Mouse (Mus musculus) limb, embryonic 11.5 days (tissue): Measurements from ENCODE around the gene Dmwd. TPM values are rescaled to one million over a fixed set of nuclear protein-coding genes. Genes with fewer than 3 reads are reported as not detected.
"Not testable (repeated sequence)": the region's sequence is repeated elsewhere in the genome, so short reads cannot be mapped to it uniquely, and the experiment has no call there.

ENCODE experiments used
- ATAC-seq: fragments of 200-750 bp; cut with Nextera tagmentation; 2 replicates; pipeline ENCODE4 v1.8.0; 2017; ENCODE audit warnings: low read depth; ENCODE audit not compliant: insufficient number of reproducible peaks, low FRiP score, low TSS enrichment
- DNase-seq: peaks from one replicate; pipeline ENCODE4 v3.0.0-alpha.2; 2015; ENCODE audit warnings: low spot score
- H3K27ac ChIP-seq: fragments of 300-500 bp; sonication (generic); replicated peaks from 2 replicates; pipeline ENCODE4 v1.5.1; 2014; ENCODE audit warnings: low read depth, mild to moderate bottlenecking, low read length
- H3K27me3 ChIP-seq: fragments of 300-500 bp; sonication (generic); 2 replicates; pipeline ENCODE4 v1.6.1; 2014; ENCODE audit warnings: mild to moderate bottlenecking, low read length, mixed read lengths; ENCODE audit not compliant: control insufficient read depth, insufficient read depth
- H3K36me3 ChIP-seq: fragments of 300-500 bp; sonication (generic); 2 replicates; pipeline ENCODE4 v1.6.1; 2014; ENCODE audit warnings: mild to moderate bottlenecking, low read length, moderate library complexity, mixed read lengths; ENCODE audit not compliant: control insufficient read depth, insufficient read depth
- H3K4me1 ChIP-seq: fragments of 300-500 bp; sonication (generic); 2 replicates; pipeline ENCODE4 v1.6.1; 2014; ENCODE audit warnings: low read length, mixed read lengths; ENCODE audit not compliant: control insufficient read depth, insufficient read depth
- H3K4me2 ChIP-seq: fragments of 300-500 bp; sonication (generic); 2 replicates; pipeline ENCODE4 v1.6.1; 2014; ENCODE audit warnings: low read depth, mild to moderate bottlenecking, moderate library complexity; ENCODE audit not compliant: severe bottlenecking
- H3K4me3 ChIP-seq: fragments of 300-500 bp; sonication (generic); 2 replicates; pipeline ENCODE4 v1.5.1; 2014; ENCODE audit warnings: low read depth, low read length
- H3K9ac ChIP-seq: fragments of 300-500 bp; sonication (generic); 2 replicates; pipeline ENCODE4 v1.6.1; 2014; ENCODE audit warnings: mild to moderate bottlenecking, low read length
- H3K9me3 ChIP-seq: fragments of 300-500 bp; sonication (generic); 2 replicates; pipeline ENCODE4 v1.6.1; 2016; ENCODE audit warnings: low read length; ENCODE audit not compliant: control insufficient read depth
- WGBS: fragments of 180-500 bp; shearing (Covaris S2); extraction: QIAGEN DNeasy Blood & Tissue Kit; methylation state at CpG from one replicate; pipeline ENCODE4 v1.1.7; 2014; 5-methylcytosine and 5-hydroxymethylcytosine counted together
- polyA plus RNA-seq: library from polyadenylated mRNA; unstranded; fragments of >200 nt; fragmentation: Nextera tagmentation; extraction: Ambion mirVana; gene quantifications from 2 replicates; pipeline ENCODE4 v1.2.1, GENCODE M21; 2014

The Dmwd gene
- polyA plus RNA-seq, 1 experiment from 2014 or later: 18.8 TPM

DNA sequence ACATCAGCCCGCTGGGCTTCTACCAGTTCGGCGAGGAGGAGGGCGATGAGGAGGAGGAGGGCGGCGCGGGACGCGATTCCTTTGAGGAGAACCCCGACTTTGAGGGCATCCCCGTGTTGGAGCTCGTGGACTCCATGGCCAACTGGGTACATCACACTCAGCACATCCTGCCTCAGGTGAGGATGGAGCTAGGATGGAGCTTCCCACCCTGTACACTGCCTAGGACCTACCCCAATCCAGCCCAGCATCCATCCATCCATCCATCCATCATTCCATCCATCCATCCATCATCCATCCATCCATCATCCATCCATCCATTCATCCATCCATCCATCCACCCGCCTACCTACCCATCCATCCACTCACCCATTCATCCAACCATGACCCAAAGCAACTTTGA, 10.1 kb upstream of the Dmwd start:
- no peak for ATAC-seq
- no peak overlapping the region for H3K27ac ChIP-seq
- H3K9me3 ChIP-seq: peaks cover 5% of the 10 kb centered on the region
- H3K27me3 ChIP-seq: peaks cover 36% of the 10 kb centered on the region
- DNase-seq: no peak
- no peaks in the 10 kb centered on the region for H3K4me1 ChIP-seq
- 48% methylated on average over 13 of the region's 13 CpGs for WGBS
- peak overlapping the region; percentile 14; the same call in 1 of the 2 replicates for H3K4me3 ChIP-seq
- H3K36me3 ChIP-seq: no peaks in the 10 kb centered on the region
- H3K9ac ChIP-seq: no peak overlapping the region
- H3K4me2 ChIP-seq: 0 out of 2 replicates have a peak overlapping the region, but pooled peaks have one; percentile 12

DNA sequence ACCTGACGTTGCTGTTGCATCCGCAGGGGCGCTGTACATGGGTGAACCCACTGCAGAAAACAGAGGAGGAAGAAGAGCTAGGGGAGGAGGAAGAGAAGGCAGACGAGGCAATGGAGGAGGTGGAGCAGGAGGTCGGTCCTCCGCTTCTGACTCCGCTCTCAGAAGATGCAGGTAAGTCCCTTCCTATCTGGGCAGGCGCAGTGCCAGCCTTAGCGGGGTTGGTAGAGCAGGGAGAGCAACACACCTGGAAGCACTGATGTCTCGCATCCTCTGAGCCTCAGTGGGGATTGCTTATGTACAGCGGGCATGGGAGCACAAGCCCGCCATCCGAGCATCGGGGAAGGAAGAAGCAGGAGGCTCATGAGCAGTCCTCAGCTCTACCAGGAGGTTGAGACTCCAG, 9.0 kb upstream of the Dmwd start:
- no peak overlapping the region for H3K9ac ChIP-seq
- no peaks in the 10 kb centered on the region for H3K36me3 ChIP-seq
- peaks cover 36% of the 10 kb centered on the region for H3K27me3 ChIP-seq
- no peaks in the 10 kb centered on the region for H3K4me1 ChIP-seq
- H3K9me3 ChIP-seq: peaks cover 5% of the 10 kb centered on the region
- H3K4me2 ChIP-seq: no peak overlapping the region
- ATAC-seq (no peak), DNase-seq (no peak)
- WGBS: 42% methylated on average over 14 of the region's 14 CpGs
- no peak overlapping the region for H3K4me3 ChIP-seq
- H3K27ac ChIP-seq: no peak overlapping the region

- no peak overlapping the region for H3K9ac ChIP-seq
- H3K27ac ChIP-seq: no peak overlapping the region
- WGBS: 61% methylated on average over 13 of the region's 14 CpGs
- H3K4me3 ChIP-seq: no peak overlapping the region
- peaks cover 36% of the 10 kb centered on the region for H3K27me3 ChIP-seq
- DNase-seq (no peak), ATAC-seq (no peak)
- no peaks in the 10 kb centered on the region for H3K4me1 ChIP-seq
- peaks cover 5% of the 10 kb centered on the region for H3K9me3 ChIP-seq
- no peaks in the 10 kb centered on the region for H3K36me3 ChIP-seq
- no peak overlapping the region for H3K4me2 ChIP-seq
Measured at GRCm38 (mm10) chr7:19067935-19068334, 8.1 kb upstream of the Dmwd start.

- peaks cover 36% of the 10 kb centered on the region for H3K27me3 ChIP-seq
- H3K4me3 ChIP-seq: no peak overlapping the region
- no peaks in the 10 kb centered on the region for H3K36me3 ChIP-seq
- H3K4me2 ChIP-seq: no peak overlapping the region
- H3K27ac ChIP-seq: no peak overlapping the region
- peaks cover 5% of the 10 kb centered on the region for H3K9me3 ChIP-seq
- H3K9ac ChIP-seq: no peak overlapping the region
- 11% methylated on average over 2 of the region's 2 CpGs for WGBS
- ATAC-seq (no peak), DNase-seq (peak; percentile 88)
- H3K4me1 ChIP-seq: no peaks in the 10 kb centered on the region
Measured at GRCm38 (mm10) chr7:19068707-19069106, 7.3 kb upstream of the Dmwd start.

GRCm38 (mm10) chr7:19069500-19069899, 6.5 kb upstream of the Dmwd start:
- no peak overlapping the region for H3K27ac ChIP-seq
- H3K4me2 ChIP-seq: no peak overlapping the region
- H3K9ac ChIP-seq: no peak overlapping the region
- ATAC-seq (no peak), DNase-seq (no peak)
- H3K4me3 ChIP-seq: no peak overlapping the region
- H3K27me3 ChIP-seq: peaks cover 31% of the 10 kb centered on the region
- H3K36me3 ChIP-seq: no peaks in the 10 kb centered on the region
- H3K9me3 ChIP-seq: peaks cover 5% of the 10 kb centered on the region
- 46% methylated on average over 3 of the region's 3 CpGs for WGBS
- no peaks in the 10 kb centered on the region for H3K4me1 ChIP-seq

DNA sequence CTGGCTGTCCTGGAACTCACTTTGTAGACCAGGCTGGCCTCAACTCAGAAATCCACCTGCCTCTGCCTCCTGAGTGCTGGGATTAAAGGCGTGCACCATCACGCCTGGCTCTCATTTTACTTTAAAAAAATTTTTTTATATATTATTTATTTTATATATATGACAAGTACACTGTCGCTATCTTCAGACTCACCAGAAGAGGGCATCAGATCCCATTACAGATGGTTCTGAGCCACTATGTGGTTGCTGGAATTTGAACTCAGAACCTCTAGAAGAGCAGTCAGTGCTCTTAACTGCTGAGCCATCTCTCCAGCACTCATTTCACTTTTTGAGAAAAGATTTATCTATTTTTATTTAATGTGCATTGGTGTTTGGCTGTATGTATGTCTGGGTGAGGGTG, 5.0 kb upstream of the Dmwd start:
- peaks cover 15% of the 10 kb centered on the region for H3K27me3 ChIP-seq

DNA sequence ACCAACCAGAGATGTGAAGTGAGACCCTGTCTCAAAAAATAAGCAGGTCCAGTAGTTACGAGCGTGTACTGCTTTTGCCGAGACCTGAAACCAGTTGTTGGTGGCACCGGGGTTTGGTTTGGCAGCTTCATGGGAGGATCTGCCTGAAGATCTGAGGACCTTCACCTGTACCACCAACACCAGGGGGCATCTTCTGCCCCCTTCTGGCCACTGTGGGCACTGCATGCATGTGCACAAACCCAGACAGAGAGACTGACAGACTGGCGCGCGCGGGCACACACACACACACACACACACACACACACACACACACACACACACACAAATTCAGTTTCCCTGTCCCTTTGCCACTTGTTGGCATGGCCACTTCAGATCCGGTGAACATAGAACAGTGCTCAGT, 2.5 kb upstream of the Dmwd start:
- no peaks in the 10 kb centered on the region for H3K27me3 ChIP-seq
- no peak overlapping the region for H3K4me2 ChIP-seq
- peaks cover 5% of the 10 kb centered on the region; the same call in 1 of the 2 replicates for H3K36me3 ChIP-seq
- ATAC-seq (no peak), DNase-seq (no peak)
- H3K4me1 ChIP-seq: peaks cover 13% of the 10 kb centered on the region
- no peak overlapping the region for H3K27ac ChIP-seq
- H3K4me3 ChIP-seq: no peak overlapping the region
- H3K9me3 ChIP-seq: no peaks in the 10 kb centered on the region
- no peak overlapping the region for H3K9ac ChIP-seq
- 81% methylated on average over 9 of the region's 9 CpGs for WGBS

More for the DNA sequence above, 5.0 kb upstream of the Dmwd start:
- H3K4me3 ChIP-seq, DNase-seq, H3K27ac ChIP-seq, ATAC-seq, H3K36me3 ChIP-seq, H3K9ac ChIP-seq, H3K9me3 ChIP-seq, H3K4me2 ChIP-seq, H3K4me1 ChIP-seq: not testable (repeated sequence)
- WGBS: 53% methylated on average over 3 of the region's 3 CpGs

DNA sequence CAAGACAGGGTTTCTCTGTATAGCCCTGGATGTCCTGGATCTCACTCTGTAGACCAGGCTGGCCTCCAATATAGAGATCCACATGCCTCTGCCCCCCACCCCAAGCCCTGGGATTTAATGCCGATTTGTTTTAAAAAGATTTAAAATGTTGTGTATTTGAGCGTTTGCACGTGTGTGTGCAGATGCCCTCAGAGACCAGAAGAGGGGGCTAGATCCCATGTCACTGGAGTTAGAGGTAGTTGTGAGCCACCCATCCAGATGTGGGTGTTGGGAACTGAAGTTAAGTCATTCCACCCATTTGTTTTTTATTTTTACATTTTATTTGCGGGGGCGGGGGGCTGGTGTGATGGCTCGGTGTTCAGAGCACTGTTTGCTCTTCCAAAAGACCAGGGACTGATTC, 1.5 kb upstream of the Dmwd start:
- 92% methylated on average over 6 of the region's 6 CpGs for WGBS
- peaks cover 13% of the 10 kb centered on the region for H3K4me1 ChIP-seq
- no peaks in the 10 kb centered on the region for H3K9me3 ChIP-seq
- no peaks in the 10 kb centered on the region for H3K27me3 ChIP-seq
- peaks cover 8% of the 10 kb centered on the region for H3K36me3 ChIP-seq
- H3K9ac ChIP-seq: no peak overlapping the region
- H3K4me3 ChIP-seq: no peak overlapping the region
- DNase-seq (no peak), ATAC-seq (no peak)
- no peak overlapping the region for H3K4me2 ChIP-seq
- H3K27ac ChIP-seq: no peak overlapping the region

GRCm38 (mm10) chr7:19075231-19075630, 796 bp upstream of the Dmwd start:
- H3K36me3 ChIP-seq: peaks cover 14% of the 10 kb centered on the region
- no peak overlapping the region for H3K9ac ChIP-seq
- ATAC-seq (no peak; the same call in 1 of the 2 replicates), DNase-seq (no peak)
- H3K27me3 ChIP-seq: no peaks in the 10 kb centered on the region
- peaks cover 13% of the 10 kb centered on the region for H3K4me1 ChIP-seq
- H3K27ac ChIP-seq: no peak overlapping the region
- no peaks in the 10 kb centered on the region for H3K9me3 ChIP-seq
- H3K4me3 ChIP-seq: peak overlapping the region; percentile 85; the same call in 1 of the 2 replicates
- WGBS: 67% methylated on average over 5 of the region's 5 CpGs
- peak overlapping the region; percentile 35 for H3K4me2 ChIP-seq
